Mouse (Mus musculus): ENCODE measurements around the gene Rpia.

Rpia gene

DNA sequence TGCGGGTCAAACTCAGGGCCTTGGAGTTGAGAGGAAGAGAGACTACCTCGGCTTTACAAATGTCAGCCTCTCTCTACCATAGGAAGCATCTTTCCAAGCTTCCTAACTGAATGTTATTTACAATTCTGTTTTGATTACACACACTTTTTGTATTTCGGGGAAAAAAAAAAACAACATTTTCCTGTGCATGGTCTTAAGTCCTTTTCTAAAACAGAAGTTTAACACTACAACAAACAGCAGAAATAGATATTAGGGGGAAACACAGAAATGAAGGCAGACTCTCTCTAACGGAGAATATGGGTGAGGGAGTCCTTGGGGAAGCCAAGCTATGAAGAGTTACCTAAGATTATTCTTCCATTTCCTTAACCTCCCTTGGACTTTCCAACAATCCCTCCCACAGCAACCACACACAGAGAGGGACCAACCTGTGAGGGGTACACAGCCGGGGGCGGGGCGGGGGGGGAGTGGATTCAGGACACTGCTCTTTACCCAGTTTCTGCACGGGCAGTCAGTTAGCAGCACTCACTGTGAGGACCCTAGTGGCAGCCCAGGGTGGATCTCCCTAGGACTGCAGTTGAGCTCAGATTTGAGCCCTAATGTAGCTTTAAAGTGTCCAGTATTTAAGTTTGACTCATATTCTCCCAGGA lies 40.7 kb downstream of the Rpia start:
- DNase-seq (ENCODE audit: low spot score in 2 of 2), result no peak

DNA sequence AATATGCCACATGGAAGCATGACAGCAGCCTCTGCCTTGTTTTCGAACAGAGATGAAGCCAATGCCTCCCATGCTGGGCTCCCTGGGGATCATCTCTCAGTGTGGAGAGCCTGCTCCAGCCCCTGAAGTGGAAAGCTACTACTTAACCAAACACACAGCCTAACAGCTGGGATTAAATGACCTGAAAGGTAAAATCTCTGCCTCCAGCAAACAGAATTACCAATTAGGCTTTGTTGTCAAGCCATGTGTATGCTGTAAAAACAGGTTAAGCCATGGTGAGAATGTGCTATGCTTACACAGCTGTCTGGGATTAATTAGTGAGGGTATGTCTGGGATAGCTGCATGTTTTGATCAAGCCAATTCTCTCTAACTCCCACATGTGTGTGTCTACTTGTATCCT lies 42.3 kb downstream of the Rpia start:
- DNase-seq (ENCODE audit: low spot score in 2 of 2), result no peak

DNA sequence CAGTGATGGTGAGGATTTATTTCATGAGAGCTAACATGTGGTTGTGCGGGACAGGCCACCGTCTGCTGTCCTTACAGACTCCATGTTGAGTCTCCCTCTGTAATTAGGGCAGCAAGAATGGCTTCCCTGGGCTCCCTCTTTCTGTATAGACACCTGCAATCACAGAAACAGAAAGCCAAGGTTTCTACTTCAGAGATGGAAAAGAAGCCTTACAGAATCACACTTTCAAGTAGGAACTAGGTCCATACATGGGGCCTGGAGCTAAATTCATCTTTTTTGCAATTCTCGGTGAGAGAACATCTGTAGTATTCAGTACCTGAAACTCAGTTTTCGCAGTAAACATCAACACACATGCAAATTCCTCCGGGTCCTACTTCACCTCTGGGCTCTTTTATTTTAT lies 44.3 kb downstream of the Rpia start:
- no peak for DNase-seq (ENCODE audit: low spot score in 2 of 2)

DNA sequence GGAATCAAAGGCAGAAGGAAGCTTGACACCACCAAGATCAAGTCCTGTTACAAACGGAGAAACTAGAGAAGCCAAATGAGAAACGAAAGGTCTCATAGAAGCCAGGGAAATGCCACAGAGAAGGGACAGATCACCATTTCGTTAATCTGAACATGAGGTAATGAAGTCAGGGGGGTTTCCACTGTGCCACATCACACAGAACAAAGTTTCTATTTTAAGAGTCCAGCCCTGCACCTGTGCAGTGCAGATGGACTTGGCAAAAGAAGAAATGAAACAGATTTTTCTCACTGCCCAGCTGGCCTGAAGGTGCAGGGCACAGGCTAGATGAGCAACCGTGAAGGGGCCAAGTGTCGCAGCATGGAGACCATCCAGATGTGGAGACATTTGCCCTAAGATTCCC lies 48.1 kb downstream of the Rpia start:
- DNase-seq (ENCODE audit: low spot score in 2 of 2), result no peak

DNA sequence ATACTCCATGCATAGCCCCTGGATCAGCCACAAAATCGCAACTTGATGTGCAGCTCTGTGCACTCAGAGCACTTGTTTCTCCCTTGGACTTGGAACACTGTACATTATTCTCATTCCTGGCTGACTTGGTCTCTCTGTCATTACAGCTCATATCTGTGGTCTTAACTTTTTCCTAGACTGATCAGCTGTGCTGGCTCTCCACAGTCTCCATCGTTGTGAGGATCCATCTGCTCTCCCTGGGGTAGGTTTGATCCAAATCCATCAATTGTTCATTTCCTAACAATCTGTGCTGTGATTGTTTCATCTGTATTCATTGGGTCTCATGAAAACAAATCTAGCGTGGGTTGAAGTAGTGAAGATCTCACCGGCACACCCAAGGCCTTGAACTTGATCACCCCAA lies 49.2 kb downstream of the Rpia start:
- DNase-seq (ENCODE audit: low spot score in 2 of 2), result no peak

DNA sequence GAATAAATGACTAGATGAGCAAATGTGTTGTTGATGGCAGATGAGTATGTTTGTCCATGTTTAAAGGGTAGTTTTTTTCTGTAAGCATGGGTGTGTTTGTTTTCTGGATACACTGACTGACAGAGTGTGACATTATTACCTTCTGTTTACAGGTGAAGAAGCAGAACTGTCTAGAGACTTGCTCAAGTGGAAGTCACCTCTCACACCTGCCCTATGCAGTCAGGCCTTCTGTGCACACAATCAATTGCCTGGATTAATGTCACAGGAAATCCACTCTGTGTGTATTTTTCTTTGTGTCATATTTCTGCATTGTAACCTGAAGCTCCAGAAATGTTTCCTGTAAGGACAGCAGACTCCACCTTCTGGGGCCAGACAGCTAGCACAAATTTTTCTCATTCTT lies 51.5 kb downstream of the Rpia start:
- DNase-seq (ENCODE audit: low spot score in 2 of 2), result no peak

DNA sequence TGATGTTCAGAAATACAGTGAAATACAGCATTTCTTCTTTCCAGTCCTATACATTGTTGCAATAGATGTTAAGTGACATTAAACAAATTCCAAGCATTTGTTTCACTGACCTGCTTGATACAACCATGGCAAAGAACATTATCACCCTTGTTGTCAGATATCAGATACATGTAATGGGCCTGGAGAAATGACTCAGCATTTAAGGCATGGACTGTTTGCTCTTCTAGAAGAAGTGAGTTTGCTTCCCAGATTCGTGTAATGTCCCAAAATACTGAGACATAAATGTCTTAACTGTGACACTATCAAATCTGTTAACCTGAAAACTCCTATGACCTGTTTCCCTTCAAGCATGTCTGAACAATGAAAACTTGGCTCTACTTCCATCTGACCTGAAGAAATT lies 52.6 kb downstream of the Rpia start:
- no peak for DNase-seq (ENCODE audit: low spot score in 2 of 2)

DNA sequence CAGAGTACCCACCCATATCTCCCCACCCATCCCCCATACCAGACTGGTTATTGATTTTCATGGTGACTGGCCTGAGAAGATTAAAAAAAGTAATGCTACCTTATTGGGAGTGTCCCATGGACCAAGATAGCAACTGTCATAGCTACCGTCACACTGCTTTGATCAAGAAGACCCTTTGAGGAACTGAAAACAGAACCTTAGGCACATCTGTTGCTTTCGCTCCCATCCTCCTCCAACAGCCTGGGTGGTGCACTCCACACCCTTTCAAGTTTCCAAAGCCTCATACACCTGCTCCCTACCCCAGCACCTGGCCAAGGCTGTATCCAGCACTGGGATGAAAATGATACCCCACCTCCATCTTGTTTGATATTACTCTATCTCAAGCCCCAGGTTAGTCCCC lies 56.5 kb downstream of the Rpia start:
- DNase-seq (ENCODE audit: low spot score in 2 of 2), result no peak

DNA sequence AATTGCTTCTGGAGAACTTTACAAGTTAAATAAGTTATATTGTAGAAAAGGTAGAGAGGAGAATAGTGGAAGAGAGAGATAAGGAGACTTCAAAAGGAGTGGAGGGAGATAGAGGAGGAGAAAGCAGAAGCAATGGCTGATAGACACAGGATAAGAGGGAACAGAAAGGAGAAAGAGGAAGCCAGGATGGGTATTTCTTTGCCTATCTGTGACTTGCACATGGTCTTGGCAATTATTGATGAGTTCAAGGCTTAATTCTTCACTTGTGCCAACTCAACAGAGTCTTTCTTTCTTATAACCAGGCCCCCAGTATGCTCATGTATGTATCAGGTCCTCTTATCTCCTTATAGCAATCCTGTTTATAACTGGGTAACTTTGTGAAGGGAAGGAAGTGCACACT lies 61.2 kb downstream of the Rpia start:
- no peak for DNase-seq (ENCODE audit: low spot score in 2 of 2)

DNA sequence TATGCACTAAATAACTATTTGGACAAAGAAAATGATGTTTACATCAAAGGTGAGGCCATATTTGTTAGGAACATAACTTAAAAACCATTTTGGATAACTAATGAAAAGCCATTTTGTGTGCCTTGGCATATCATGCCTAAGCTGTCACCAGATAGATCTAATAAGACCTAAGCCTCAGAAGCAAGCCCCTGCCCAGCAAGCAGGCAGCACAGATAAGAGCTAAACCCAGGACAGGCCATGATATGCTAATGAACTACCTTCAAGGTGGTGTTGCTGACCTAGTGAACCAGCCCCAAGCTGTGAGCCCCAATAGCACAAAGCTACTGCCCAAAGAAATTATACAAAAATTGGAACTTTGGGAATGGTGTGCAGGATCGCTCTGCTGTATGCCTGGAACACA lies 62.9 kb downstream of the Rpia start:
- DNase-seq (ENCODE audit: low spot score in 2 of 2), result no peak

DNA sequence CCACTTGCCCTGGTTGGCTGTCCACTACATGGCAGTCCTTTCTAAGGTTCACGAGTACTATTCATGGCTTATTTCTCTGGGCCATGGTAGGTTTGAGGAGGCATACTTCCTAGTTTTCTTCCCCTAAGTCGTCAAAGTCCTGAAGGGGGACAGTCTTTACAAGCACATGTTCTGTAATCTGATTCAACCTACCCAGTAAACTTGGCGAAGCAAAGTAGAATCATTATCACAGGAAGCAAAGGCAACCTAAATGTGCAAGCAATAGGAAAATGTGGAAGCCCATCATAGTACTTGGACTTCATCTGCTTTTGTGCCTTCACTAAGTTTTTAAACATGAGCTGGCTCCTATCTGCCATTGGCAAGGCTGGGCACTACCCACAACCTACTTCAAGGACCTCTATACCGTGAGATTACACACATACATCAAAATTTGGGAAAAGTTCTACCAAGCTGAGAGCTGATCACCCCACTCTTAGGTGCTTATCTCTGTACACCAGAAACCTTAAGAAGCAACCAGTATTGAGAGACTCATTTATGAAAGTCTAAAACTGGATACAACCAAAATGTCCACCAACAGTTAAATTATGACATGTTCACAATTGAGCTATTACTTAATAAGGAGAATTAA lies 64.8 kb downstream of the Rpia start:
- DNase-seq (ENCODE audit: low spot score in 2 of 2), result no peak

DNA sequence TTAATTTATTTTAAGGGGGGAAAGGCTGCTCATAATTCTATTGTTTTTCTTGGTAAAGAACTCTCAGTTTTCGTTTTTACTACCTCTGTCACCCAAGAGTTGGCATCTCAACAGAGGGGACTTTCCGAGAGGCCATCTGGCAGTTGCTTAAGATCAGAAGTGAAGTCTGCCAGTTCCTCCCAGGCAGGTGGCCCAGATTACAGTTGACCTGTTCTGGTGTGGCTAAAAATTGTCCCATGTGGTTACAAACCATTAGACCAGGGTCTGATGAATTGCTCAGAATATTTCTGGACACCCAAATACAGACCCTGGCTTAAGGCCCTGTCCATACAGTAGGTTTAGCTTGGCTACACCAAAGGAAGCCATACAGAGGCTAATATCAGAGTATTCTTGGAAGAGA lies 66.4 kb downstream of the Rpia start:
- no peak for DNase-seq (ENCODE audit: low spot score in 2 of 2)

DNA sequence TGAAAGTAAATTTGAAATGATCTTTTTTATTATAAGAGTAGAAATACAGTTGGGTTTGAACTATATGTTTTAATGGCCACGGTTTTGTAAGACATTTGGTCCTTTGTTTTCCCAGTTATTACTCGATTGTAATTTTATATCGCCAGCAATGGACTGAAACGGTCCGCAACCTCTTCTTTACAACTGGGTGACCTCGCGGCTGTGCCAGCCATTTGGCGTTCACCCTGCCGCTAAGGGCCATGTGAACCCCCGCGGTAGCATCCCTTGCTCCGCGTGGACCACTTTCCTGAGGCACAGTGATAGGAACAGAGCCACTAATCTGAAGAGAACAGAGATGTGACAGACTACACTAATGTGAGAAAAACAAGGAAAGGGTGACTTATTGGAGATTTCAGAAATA lies 67.3 kb downstream of the Rpia start:
- no peak for DNase-seq (ENCODE audit: low spot score in 2 of 2)

DNA sequence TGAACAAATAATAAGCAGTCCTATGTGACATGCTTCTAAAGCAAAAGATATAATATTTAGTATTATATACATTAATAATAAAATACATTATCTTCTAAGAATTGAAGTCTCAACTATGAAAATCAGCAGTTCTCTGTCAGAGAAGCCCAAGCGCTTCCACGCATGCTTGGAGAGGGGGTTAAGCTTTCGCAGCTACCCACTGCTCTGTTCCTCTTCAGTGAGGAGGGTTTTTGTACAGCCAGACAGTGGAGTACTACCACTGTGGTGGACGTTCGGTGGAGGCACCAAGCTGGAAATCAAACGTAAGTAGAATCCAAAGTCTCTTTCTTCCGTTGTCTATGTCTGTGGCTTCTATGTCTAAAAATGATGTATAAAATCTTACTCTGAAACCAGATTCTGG lies 69.7 kb downstream of the Rpia start:
- no peak for DNase-seq (ENCODE audit: low spot score in 2 of 2)

DNA sequence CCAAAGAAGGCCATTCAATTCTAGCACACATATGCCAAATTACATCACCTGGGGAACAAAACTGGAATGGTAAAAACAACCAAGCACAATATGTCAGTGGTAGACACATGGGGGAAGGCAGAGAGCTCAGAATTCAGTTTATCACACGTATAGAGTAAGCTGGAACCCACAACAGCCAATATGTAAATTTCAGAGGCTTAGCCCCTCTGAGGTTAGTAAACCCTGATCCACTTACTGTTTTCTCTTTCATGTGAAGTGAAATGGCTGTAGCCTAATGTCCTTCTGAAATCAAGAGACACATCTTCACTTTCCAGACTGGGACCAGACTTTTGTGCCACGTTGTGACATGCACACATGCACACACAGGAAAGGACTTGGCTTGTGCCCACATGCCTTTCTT lies 73.3 kb downstream of the Rpia start:
- no peak for DNase-seq (ENCODE audit: low spot score in 2 of 2)

DNA sequence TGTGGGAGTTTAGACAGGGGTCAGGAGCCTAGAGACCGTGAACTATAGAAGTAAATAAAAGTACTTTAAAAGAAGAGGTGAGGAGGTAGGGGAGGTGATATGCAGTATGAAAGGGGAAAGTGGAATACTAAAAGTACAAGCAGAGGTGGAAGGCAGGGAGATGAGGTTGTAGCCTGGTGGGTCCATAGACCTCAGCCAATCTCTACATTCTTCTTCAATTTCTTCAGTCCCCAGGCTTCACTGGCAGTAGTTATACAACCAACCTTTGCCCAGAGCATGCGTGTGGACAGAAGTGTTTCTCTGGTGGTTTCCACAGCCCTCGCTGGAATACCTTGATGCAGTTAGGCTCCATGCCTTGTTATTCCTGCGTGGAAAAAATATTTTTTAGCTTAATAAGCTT lies 73.9 kb downstream of the Rpia start:
- DNase-seq (ENCODE audit: low spot score in 2 of 2), result no peak

DNA sequence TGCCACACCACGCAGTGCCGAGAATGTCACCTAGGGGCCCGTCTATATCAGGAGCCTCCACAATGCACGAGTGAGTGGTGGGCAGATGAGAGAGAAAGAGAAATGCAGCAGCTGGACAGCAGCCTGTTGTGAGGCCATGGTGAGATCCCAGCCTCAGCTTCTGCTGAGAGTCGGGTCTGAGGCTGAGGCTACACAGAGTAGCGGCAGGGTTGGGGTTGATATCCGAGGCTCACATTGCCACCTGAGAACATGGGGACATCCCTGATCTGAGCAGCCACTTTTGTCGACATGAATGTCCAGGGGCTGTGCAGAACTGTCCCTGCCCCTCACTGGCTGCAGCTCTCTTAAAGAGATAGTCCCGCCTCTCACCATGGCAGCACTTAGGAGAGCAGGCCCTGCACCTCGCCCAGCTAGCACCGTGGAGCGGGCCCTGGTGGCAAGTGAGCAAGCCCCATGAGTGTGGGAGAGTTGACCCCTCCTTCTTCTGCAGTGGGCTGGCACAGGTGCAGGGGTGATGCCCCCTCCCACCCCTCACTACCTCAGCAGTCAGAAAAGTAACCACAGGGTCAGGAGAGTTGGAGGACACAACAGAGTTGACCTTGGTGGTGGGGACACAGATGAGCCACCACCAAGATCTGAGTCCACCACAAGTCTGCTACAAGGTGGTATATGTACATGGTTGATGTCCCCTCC lies 75.2 kb downstream of the Rpia start:
- DNase-seq (ENCODE audit: low spot score in 2 of 2), result no peak
